Mouse (Mus musculus): ENCODE measurements at regions not wholly inside any gene's neighbourhood (a gene's known extent, or its start where the extent isn't known, plus 50 kb on each side); places are given as distances from the start of the nearest gene placed in this dataset.

GRCm38 (mm10) chr3:129386522-129386921, 54.0 kb upstream of the Enpep start:
- H3K27me3 ChIP-seq (replicated peaks; ENCODE audit: control insufficient read depth, insufficient read depth, low read length): no peaks in the 10 kb centered on the region
- no peaks in the 10 kb centered on the region for H3K9me3 ChIP-seq (ENCODE audit: control insufficient read depth, low read length)
- H3K36me3 ChIP-seq (ENCODE audit: control insufficient read depth, insufficient read depth): no peaks in the 10 kb centered on the region
- no peak overlapping the region for H3K4me3 ChIP-seq (replicated peaks; ENCODE audit: low read length)
- 0 out of 2 replicates have a peak, but pooled peaks cover 2% of the 10 kb centered on the region for H3K4me1 ChIP-seq (replicated peaks; ENCODE audit: control insufficient read depth, insufficient read depth, low read length)
- no peak overlapping the region for H3K9ac ChIP-seq (replicated peaks; ENCODE audit: low read depth, low read length)
- 17% methylated on average over 7 of the region's 7 CpGs for WGBS
- no peak overlapping the region for H3K4me2 ChIP-seq (ENCODE audit: low read length)
- ATAC-seq: no peak
- no peak overlapping the region for H3K27ac ChIP-seq (ENCODE audit: low read length)

- no peak overlapping the region for H3K4me3 ChIP-seq (replicated peaks; ENCODE audit: low read length)
- no peak overlapping the region for H3K27ac ChIP-seq (ENCODE audit: low read length)
- ATAC-seq: peak; percentile 50; the same call in 1 of the 2 replicates
- no peaks in the 10 kb centered on the region for H3K27me3 ChIP-seq (replicated peaks; ENCODE audit: control insufficient read depth, insufficient read depth, low read length)
- H3K4me1 ChIP-seq (replicated peaks; ENCODE audit: control insufficient read depth, insufficient read depth, low read length): peaks cover 10% of the 10 kb centered on the region; the same call in 1 of the 2 replicates
- H3K4me2 ChIP-seq (ENCODE audit: low read length): no peak overlapping the region
- H3K36me3 ChIP-seq (ENCODE audit: control insufficient read depth, insufficient read depth): no peaks in the 10 kb centered on the region
- no peak overlapping the region for H3K9ac ChIP-seq (replicated peaks; ENCODE audit: low read depth, low read length)
- no peaks in the 10 kb centered on the region for H3K9me3 ChIP-seq (ENCODE audit: control insufficient read depth, low read length)
- WGBS: 86% methylated on average over 11 of the region's 11 CpGs
Observed at GRCm38 (mm10) chr3:129390506-129390905, 58.0 kb upstream of the Enpep start.

DNA sequence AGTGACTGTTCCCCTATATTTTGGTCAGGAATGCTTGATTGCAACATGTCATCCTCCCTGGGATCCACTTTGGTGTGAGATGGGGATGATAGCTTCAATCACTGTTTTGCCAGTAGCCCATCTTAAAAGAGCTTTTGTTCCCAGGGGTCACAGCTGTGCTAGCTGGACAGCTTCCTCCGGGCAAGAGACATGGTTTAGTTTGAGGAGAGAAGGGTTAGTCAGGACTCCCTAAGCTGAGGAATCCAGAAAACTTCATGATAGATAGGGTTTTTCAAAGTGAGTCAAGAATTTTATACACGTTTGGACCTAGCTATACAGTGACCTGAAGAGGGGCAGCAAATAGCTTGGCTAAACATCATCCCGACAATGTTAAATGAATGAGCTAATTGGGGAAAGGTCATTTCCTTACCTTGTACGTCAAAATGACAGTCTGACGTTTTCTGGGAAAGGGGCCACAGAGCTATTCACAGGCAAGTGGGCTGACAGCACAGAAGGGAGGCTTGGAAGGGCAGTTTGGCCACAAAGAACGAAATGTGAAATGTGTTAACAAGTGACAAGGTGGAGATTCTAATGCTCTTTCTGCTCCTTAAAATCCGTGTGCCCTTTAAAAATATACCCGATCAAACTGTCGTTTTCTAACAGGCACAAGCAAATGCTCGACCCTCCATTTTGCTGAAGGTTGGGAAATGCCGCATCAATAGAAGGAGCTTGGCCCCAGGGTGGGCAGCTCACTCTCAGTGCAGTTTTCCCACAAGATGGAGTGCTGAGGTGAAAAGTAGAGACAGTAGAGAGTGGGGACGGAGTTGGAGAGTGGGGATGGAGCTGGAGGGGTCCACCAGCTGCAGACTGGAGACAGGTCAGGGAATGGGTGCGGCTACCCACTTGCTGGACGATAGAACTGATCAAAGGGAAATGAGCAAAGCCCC, 59.6 kb upstream of the Enpep start:
- Histone ChIP-seq H3K4me1 (replicated peaks; ENCODE audit: control insufficient read depth, insufficient read depth, low read length) (peaks cover 8% of the 10 kb centered on the region; the same call in 1 of the 2 replicates), H3K36me3 (ENCODE audit: control insufficient read depth, insufficient read depth) (no peaks in the 10 kb centered on the region), H3K27ac (ENCODE audit: low read length) (no peak overlapping the region), H3K4me2 (ENCODE audit: low read length) (no peak overlapping the region), H3K4me3 (replicated peaks; ENCODE audit: low read length) (no peak overlapping the region), H3K9ac (replicated peaks; ENCODE audit: low read depth, low read length) (no peak overlapping the region), H3K27me3 (replicated peaks; ENCODE audit: control insufficient read depth, insufficient read depth, low read length) (no peaks in the 10 kb centered on the region), H3K9me3 (ENCODE audit: control insufficient read depth, low read length) (no peaks in the 10 kb centered on the region)
- 35% methylated on average over 14 of the region's 14 CpGs for WGBS
- ATAC-seq: peak; percentile 69

DNA sequence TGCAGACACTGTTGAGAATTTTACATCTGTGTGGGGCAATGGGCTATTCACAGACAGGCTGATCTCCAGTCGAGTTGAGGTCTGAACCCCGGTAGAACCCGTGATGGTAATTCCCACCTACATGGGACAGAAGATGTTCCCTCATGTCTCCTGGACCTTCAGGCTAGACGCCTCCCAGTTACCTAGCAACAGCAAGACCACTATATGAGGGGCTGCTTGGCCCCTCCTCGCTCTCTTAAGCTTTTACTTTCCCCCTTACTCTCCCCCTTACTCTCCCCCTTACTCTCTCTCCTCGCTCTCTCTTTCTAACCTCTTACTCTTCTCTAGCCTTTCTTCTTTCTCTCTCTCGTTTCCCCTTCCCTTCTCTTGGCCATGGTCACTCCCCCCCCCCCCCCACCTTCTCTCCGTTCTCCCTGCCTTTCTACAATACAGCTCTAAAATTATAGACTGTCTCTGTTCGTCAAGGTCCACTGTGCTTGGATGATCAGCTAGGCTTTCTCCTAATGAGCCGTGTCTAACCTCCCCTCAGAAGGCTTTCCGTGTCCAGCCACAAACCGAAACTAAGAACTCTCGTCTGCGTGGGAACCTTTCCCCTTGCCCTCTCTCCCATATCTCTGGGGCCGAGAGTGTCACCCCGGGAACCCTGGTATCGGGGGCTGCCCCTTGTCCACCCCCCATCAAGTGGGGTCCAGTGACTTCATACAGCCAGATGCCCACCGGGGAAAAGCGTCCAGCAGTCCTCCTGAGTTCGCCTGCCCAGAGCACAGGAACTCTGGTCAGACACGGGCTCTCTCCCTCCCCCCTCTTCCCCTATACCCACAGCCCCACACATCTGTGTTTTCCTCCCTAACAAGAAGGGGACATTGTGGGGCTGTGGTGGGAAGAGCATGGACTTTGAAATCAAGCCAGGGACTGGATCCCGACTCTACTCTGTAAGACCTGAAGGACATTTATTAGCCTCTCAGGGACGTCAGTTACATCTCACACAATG, 60.6 kb upstream of the Enpep start:
- no peak overlapping the region for H3K27ac ChIP-seq (ENCODE audit: low read length)
- no peak overlapping the region for H3K4me2 ChIP-seq (ENCODE audit: low read length)
- no peaks in the 10 kb centered on the region for H3K36me3 ChIP-seq (ENCODE audit: control insufficient read depth, insufficient read depth)
- no peaks in the 10 kb centered on the region for H3K27me3 ChIP-seq (replicated peaks; ENCODE audit: control insufficient read depth, insufficient read depth, low read length)
- peak; percentile 15; the same call in 1 of the 2 replicates for ATAC-seq
- 83% methylated on average over 23 of the region's 23 CpGs for WGBS
- H3K4me3 ChIP-seq (replicated peaks; ENCODE audit: low read length): no peak overlapping the region
- no peak overlapping the region for H3K9ac ChIP-seq (replicated peaks; ENCODE audit: low read depth, low read length)
- H3K9me3 ChIP-seq (ENCODE audit: control insufficient read depth, low read length): no peaks in the 10 kb centered on the region
- H3K4me1 ChIP-seq (replicated peaks; ENCODE audit: control insufficient read depth, insufficient read depth, low read length): peaks cover 8% of the 10 kb centered on the region; the same call in 1 of the 2 replicates

DNA sequence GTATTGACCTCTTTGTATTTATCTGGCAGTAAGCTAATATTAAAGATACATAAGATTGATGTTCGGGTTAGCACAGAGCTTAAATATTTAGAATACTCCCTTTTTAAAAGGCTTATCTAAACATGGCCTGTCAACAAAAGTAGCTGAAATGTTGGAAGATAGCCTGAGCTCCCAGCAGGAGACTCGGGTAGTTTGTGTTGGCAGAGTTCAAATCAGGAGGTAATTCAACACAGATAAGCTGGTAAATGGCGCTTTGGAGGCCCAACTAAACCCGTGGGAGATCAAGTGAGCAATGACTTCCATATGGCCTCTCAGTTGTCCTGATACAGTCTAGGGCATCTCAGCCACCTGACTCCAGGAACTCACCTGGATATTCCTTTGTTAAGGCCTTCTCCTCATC, 65.0 kb upstream of the Enpep start:
- WGBS: 64% methylated on average over 4 of the region's 4 CpGs
- H3K27me3 ChIP-seq (replicated peaks; ENCODE audit: control insufficient read depth, insufficient read depth, low read length): no peaks in the 10 kb centered on the region
- no peak overlapping the region for H3K4me2 ChIP-seq (ENCODE audit: low read length)

DNA sequence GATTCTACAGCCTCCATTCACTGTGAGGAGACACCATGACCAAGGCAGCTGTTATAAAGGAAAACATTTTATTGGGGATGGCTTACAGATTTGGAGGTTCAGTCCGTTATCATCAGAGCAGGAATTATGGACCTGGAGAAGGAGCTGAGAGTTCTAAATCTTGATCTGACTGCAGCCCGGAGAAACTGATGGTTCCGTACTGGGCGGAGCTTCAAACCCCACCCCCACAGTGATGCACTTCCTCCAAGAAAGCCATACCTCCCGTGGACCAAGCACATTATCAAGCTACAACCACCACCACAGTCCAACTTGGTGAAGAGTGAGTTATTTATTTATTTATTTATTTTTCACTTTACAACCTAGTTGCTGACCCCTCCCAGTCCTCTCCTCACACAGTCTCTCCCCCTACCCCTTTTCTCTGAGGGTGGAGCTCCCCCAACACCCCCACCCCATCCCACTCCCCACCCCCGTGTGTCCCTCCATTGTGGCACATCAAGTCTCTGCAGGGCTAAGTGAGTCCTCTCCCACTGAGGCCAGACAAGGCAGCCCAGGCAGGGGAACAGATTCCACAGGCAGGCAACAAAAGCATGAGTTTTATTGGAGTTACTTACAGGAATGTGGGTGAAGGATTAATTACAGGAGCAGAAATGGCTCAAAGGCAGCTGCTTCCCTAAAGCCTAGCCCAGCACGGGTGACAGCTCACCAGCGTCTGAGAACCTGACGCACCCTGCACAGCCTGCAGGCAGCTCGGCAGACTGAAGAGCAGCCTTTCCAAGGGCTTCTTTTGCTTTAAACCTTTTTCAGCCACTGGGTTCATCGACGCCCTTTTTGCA, 67.8 kb upstream of the Enpep start:
- Histone ChIP-seq H3K27me3 (replicated peaks; ENCODE audit: control insufficient read depth, insufficient read depth, low read length) (no peaks in the 10 kb centered on the region), H3K4me3 (replicated peaks; ENCODE audit: low read length) (no peak overlapping the region), H3K9ac (replicated peaks; ENCODE audit: low read depth, low read length) (no peak overlapping the region), H3K36me3 (ENCODE audit: control insufficient read depth, insufficient read depth) (no peaks in the 10 kb centered on the region), H3K4me1 (replicated peaks; ENCODE audit: control insufficient read depth, insufficient read depth, low read length) (no peaks in the 10 kb centered on the region), H3K4me2 (ENCODE audit: low read length) (no peak overlapping the region), H3K27ac (ENCODE audit: low read length) (no peak overlapping the region), H3K9me3 (ENCODE audit: control insufficient read depth, low read length) (no peaks in the 10 kb centered on the region)
- no peak for ATAC-seq
- WGBS: 63% methylated on average over 12 of the region's 12 CpGs

More for the DNA sequence above, 65.0 kb upstream of the Enpep start:
- Histone ChIP-seq H3K4me3 (replicated peaks; ENCODE audit: low read length) (no peak overlapping the region), H3K36me3 (ENCODE audit: control insufficient read depth, insufficient read depth) (no peaks in the 10 kb centered on the region), H3K27ac (ENCODE audit: low read length) (no peak overlapping the region), H3K9ac (replicated peaks; ENCODE audit: low read depth, low read length) (no peak overlapping the region), H3K9me3 (ENCODE audit: control insufficient read depth, low read length) (no peaks in the 10 kb centered on the region), H3K4me1 (replicated peaks; ENCODE audit: control insufficient read depth, insufficient read depth, low read length) (peaks cover 2% of the 10 kb centered on the region; the same call in 1 of the 2 replicates)
- no peak for ATAC-seq

DNA sequence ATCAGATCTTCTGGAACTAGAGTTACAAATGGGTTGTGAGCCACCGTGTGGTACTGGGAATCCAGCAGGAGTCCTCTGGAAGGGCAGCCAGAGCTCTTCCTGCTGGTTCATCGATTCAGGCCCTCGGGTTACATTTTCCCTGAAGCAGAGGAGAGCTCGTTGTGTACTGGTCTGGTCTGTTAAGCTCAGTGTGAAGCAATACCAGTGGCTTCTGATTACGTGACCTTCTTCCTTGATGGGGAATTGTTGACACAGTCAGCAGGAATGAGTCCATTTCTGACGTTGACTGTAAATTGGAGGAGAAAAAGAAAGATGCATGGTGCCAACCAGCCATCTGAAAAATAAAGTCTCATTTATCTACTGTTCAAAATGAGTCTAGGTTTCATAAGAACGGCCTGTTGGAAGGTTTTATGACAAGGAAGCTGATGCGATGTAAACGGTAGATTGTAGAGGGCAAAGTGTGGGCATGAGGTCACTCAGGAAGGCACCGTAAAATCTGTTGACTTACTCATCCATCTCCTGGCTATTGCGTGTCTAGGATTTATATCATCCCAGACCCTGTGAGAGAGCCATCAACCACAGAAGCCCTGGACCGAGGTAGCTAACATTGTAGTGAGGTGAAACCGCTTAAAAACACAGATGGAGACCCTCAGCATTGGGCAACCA, 79.0 kb upstream of the Enpep start:
- Histone ChIP-seq H3K4me1 (replicated peaks; ENCODE audit: control insufficient read depth, insufficient read depth, low read length) (no peaks in the 10 kb centered on the region), H3K9me3 (ENCODE audit: control insufficient read depth, low read length) (no peaks in the 10 kb centered on the region), H3K4me2 (ENCODE audit: low read length) (no peak overlapping the region), H3K4me3 (replicated peaks; ENCODE audit: low read length) (no peak overlapping the region), H3K27ac (ENCODE audit: low read length) (no peak overlapping the region), H3K27me3 (replicated peaks; ENCODE audit: control insufficient read depth, insufficient read depth, low read length) (no peaks in the 10 kb centered on the region), H3K36me3 (ENCODE audit: control insufficient read depth, insufficient read depth) (no peaks in the 10 kb centered on the region), H3K9ac (replicated peaks; ENCODE audit: low read depth, low read length) (no peak overlapping the region)
- 93% methylated on average over 13 of the region's 13 CpGs for WGBS
- ATAC-seq: no peak

- 73% methylated on average over 11 of the region's 11 CpGs for WGBS
- no peak overlapping the region for H3K4me3 ChIP-seq (replicated peaks; ENCODE audit: low read length)
Observed at GRCm38 (mm10) chr3:129412126-129412960, 79.8 kb upstream of the Enpep start.

More at GRCm38 (mm10) chr3:129412126-129412960, 79.8 kb upstream of the Enpep start:
- H3K36me3 ChIP-seq (ENCODE audit: control insufficient read depth, insufficient read depth): no peaks in the 10 kb centered on the region
- H3K27me3 ChIP-seq (replicated peaks; ENCODE audit: control insufficient read depth, insufficient read depth, low read length): no peaks in the 10 kb centered on the region
- no peak for ATAC-seq
- H3K4me2 ChIP-seq (ENCODE audit: low read length): no peak overlapping the region
- no peaks in the 10 kb centered on the region for H3K4me1 ChIP-seq (replicated peaks; ENCODE audit: control insufficient read depth, insufficient read depth, low read length)
- H3K27ac ChIP-seq (ENCODE audit: low read length): no peak overlapping the region
- no peak overlapping the region for H3K9ac ChIP-seq (replicated peaks; ENCODE audit: low read depth, low read length)
- H3K9me3 ChIP-seq (ENCODE audit: control insufficient read depth, low read length): no peaks in the 10 kb centered on the region
